Mouse (Mus musculus) megakaryocyte-erythroid progenitor cell, adult 5-6 weeks (primary cell): ENCODE measurements around the gene Fam181b. TPM values are rescaled to one million over a fixed set of nuclear protein-coding genes. Genes with fewer than 3 reads are reported as not detected.

ENCODE experiments used
- ATAC-seq: replicated peaks from 2 replicates; pipeline ENCODE4 v1.8.0; 2016; ENCODE audit warnings: mild to moderate bottlenecking, inconsistent platforms; ENCODE audit not compliant: severe bottlenecking, poor library complexity, low FRiP score, low TSS enrichment
- total RNA-seq, 2 experiments: library from RNA; stranded (forward) in 1 of 2; stranded (reverse) in 1 of 2; fragments of 200-1000, 215-1000 nt in 1 of 2; fragments of >200 nt in 1 of 2; fragmentation: Nextera tagmentation in 1 of 2; gene quantifications; 2 replicates each; pipeline ENCODE4 v1.2.3; 2014 to 2017

The Fam181b gene
- total RNA-seq (2014; fragmentation: Nextera tagmentation) (not detected in 2 replicates), total RNA-seq (2017) (not detected in 2 replicates)

DNA sequence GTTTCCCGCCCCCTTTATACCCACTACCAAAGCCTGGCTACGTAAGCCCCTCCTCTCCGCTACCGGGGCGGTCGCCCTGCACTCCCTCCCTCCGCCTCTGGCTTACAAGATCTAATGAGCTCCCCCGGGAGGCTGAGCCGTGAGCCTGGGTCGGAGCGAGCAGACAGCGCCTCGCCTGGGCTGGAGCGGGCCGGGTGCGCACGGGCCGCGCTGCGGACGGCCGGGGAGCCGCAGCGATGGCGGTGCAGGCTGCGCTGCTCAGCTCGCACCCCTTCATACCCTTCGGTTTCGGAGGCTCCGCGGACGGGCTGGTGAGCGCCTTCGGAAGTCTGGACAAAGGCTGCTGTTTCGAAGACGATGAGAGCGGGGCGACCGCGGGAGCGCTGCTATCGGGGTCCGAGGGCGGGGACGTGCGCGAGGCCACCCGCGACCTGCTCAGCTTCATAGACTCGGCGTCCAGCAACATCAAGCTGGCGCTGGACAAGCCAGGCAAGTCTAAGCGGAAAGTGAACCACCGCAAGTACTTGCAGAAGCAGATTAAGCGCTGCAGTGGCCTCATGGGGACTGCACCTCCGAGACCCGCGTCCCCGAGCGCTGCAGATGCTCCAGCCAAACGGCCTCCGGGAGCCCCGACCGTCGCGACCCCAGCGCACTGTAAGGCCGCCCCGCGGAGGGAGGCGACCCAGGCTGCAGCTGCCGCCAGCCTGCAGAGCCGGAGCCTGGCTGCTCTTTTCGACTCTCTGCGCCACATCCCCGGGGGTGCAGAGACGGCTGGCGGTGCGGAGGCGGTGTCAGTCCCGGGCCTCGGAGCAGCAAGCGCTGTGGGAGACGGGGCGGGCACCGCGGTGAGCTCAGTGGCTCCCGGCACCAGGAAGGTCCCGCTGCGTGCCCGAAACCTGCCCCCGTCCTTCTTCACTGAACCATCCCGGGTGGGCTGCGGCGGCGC is at the start of gene Fam181b:
Gene Fam181b, plus strand, starts transcription at position 81 of the 946 bp plus-strand sequence.
- peak; percentile 77 for ATAC-seq

DNA sequence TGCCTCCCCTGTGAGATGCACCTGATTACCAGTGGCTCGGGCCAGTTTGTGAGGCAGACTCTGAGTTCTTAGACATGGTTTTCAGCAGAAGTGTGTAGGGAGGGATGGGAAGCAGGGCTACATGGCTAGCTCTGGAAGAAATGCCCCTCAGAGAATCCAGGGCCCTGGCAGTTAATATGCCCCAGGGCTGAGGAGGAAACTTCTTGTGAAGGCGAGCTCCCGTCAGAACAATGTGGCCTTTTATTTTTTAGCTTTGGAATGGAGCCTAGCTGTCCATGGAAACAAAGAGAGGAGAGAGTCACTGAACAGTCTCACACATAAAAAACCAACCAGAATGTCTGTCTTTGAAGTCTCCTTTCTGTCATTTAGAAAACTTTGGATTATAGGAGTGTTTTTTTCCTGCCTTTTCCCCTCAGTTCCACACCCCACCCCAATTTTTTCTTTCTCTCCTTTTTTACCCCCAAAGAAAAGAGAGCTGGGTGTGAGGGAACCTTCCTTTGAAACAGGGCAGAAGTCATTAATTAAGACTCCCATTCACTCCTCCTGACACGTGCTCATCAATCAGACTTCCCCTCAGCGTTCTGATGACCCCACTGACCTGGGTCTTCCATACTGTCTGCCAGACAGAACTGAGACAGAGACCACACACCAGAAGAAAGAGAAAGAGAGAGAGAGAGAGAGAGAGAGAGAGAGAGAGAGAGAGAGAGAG is 41.7 kb upstream of the Fam181b start:
- no peak for ATAC-seq

DNA sequence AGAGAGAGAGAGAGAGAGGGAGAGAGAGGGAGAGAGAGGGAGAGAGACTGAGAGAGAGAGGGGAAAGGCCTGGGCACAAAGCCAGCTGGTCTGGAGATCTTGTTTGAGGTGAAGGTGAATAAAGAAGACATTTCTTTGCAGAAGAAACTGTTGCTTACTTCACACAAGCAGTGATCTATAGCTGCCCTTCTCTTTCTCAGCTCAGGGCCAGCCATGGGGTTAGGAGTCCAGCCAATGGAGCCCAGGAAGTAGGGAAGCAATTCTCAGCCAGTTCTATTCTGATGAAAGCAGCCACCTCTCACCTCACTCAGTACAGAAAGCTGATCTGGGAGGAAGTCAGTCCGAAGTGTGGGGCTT is 41.2 kb upstream of the Fam181b start:
- no peak for ATAC-seq

DNA sequence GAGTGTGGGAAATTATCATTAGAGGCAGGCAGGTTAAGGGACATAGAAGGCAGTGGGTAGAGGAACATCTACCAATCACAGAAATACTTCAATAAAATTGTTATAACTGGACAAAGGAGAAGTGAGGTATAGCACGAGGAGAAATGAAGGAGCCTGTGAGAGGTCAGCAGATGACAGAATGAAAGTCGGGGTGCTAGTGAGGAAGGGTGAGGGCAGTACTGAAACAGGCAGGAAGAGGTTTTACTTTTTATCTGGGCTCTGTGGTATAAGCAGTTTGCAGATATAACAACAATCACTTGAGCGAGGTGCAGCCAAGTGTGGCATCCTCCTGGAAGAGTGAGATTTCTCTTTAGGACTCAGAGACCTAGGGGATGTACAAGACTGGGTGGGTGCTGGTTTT is 40.1 kb upstream of the Fam181b start:
- ATAC-seq = no peak

DNA sequence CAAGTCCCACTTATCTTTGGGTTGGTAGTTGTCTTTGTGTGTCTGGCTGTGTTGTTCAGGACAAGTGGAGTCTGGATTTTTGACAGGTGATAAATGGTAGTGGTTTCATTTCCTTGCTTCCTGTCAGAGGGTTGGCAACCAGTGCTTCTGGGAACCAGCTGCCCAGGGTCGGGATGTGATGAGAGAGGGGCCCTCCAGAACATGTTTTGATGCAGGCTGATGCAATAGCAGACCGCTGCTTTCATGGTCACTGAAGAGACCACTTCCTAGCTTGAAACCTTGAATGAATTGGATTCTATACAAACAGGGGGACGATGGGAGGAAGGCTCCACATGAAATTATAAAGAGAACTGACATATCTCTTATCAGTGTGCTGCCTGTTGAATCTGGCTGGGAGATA is 35.3 kb upstream of the Fam181b start:
- ATAC-seq = no peak

DNA sequence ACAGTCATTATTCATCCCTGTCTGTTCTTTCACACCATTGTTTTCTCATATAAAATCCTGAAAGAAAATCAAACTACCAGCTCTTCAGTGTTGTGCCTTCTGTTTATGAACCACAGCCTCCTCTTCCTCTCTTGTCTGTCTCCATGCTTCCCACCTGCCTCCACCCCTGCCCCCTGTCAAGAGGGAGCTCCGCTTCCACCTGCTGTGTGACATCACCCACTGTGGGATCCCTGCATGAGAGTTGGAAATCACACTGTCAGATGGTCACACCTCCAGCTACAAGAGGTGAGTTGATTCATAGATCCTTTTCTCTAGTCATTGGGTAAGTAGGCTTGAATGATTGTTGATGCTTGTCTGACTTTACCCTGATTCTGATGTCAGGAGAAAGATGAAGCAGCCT is 34.9 kb upstream of the Fam181b start:
- no peak for ATAC-seq

DNA sequence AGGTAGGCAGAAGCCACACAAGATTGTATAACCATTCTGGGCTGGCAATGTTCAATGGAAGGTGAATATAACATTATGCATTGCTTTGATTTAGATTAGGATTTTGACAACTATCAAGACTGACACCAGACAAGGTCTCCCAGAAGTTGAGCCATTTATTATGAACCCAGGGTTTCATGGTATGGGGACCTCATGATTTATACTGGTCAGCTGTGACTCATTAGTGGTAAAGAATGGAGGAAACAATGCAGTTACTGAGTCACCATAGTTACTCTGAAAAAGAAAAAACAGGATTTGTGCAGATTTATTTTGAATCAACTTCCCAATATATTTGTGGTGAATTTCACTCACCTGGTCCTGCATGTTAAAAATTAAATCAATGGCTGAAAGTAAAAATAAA is 18.8 kb upstream of the Fam181b start:
- no peak for ATAC-seq

DNA sequence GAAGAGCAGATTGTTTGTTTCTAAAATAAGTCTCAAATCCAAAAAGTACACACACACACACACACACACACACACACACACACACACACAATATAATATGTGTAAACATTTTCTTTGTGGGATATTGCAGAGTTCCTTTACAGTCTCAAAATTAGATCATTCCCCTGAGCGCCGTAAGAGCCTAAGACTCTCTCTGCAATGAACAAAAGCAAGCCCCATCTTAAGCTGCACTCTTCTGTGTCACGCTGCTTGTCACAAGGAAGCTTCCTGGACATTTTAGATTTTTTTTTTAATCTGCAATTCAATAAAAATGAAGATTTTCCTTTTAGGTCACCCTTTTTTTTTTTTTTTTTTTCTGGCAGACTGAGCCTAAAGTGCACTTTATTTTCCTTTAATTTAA is 17.9 kb upstream of the Fam181b start:
- ATAC-seq = no peak

DNA sequence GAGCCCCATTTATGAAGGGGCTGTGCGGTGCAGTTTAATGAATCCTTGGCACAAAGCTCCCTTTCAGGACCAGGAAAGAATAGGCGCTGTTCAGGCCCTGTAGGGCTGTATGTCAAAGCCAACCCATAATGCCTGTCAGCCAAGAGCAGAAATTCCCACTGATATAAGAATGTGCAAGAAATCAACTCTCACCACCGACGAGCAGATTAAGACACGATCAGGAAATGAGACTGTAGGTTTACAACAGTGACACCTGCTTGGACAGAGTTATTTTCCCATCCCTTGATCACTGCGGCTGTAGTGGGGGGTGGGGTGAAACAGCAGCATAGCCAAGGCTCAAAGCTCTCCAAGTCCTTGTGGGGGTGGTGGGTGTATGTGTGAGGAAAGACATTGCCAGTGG is 17.5 kb upstream of the Fam181b start:
- no peak for ATAC-seq

DNA sequence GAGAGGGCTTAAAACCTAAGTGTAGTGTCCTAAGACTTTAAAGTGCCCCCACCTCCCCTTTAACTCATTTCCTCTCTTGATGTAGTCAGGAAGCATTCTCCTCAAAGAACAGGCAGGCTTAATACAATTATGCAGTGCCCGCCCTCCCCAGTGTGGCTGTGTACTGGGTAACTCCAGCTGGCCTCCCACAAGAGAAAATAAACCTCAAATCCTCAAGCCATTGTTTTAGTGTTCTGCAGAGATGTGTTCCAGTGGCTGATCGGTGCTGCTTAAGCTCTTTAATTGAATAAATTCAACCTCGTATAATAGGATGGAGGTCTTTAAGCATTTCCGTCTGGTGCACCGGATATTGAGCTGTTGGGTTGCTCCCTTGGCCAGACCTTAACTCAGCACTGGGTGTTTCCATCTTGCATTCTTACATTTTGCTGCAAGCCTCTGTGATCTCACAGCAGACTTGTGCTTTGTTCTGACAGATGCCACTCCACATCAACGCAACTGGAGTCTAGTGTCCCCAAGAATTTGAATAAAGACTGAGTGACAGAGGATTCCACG is 12.1 kb upstream of the Fam181b start:
- ATAC-seq = no peak

DNA sequence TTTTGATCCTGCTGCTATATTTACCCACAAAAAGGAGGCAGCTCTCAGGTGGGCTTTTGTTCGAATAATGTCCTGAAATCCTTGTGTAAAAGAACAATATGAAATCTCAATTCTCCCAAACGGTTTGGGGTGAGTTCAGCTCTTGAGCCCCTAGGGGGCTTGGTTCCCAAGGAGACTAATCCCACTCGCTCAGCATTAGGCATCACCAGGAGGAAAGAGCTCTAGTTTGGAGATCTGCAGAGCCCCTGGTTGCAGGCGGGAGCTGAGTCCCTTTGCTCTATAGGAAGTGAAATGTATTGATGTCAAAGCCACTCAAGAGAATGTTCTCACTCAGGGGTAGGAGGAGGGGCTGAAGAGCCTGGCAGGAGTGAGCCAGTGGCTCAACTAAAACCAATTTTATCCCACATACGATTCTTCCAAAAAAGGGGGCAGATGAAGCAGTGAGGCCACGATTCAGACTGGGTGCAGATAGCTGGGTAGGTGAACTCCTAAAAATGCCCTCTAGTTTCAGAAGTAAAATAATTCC is 3.2 kb upstream of the Fam181b start:
- ATAC-seq = no peak

DNA sequence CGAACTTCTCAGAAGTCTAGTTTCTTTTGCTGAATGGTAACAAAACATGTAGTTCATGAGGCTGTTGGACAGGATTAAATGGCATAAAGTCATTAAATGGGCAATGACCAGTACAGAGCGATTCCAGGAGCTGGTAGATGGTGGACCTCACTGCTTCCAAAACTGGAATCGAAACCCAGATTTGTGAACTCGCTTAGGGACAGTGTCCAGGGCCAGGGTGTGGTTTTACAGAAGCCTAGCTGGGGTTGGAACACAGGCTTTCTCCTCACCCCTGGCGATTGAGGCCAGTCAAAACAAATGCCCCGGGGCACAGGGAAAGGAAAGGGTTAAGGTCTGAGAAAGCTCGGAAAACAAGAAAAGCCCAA is 263 bp upstream of the Fam181b start:
- no peak for ATAC-seq

DNA sequence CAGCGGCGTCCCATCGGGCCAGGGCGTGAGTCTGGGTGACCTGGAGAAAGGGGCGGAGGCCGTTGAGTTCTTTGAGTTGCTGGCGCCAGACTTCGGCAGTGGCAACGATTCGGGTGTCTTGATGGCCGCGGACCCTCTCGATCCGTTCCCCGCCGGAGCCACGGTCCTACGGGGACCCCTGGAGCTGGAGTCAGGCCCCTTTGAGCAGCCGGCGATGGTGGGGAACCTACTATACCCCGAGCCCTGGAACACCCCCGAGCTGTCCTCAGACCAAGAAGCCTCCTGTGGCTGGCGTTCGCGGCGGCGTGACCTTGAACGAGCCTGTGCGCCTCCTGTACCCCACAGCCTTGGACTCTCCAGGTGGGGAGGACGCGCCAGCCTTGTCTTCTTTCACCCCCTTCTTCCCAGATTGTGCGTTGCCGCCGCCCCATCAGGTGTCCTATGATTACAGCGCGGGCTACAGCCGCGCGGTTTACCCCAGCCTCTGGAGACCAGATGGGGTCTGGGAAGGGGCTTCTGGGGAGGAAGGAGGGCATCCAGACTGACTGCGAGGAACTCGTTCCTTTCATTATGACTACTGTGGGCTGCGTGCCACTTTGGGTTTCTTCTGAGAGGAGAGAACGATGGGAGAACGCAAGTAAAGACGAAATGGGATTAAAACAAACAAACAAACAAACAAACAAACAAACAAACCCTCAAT is 1.2 kb downstream of the Fam181b start:
- ATAC-seq = no peak

DNA sequence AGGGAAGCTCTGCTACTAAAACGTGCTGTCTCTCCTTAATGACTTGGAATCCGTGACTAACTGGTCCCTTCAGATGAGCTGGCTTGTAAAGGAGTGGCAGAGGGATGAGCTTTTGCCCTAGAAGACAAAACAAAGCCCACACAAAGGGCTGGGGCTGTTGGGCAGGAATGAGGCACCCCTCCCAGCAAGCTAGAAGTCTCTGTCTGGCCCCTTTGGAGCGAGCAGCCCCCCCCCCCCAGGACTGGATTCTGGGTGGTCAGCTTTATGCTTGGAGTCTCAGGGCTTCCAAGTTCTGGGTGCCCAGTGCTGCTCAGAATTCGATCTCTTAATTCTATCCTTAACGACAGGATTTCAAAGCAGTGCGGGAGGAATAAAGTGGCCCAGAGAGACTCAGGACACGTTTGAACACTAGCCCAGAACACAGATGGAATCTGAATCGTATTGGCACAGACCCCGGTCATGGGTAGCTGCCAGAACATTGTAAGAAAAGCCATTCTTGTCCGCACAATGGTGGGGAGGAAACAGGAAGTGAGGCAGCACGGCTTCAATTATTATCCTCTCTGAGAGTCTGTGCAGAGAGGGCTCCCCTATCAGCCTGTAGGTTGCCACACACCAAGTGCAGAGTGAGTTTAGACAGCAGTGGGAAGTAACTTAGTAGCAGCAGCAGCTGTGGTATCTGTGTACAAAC is 13.8 kb downstream of the Fam181b start:
- ATAC-seq = peak; percentile 85

DNA sequence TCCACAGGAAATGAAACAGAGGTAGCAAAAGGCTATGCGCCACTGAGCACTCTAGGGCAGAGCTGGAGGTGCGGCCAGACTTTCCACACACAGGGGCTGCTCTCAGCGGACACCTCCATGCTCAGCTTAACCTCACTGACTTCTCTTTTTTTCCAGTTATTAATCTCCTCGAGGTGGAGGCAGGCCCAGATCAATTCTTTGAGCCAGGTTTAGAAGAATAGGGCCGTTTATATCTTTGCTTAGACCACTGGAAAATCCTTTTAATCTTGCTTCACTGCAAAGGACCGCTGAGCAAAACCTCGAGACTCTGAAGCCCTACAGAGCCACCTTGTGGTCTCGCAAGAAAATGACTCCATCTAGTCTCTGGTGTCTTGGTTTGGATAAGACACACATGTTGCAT is 15.8 kb downstream of the Fam181b start:
- ATAC-seq = peak; percentile 79

DNA sequence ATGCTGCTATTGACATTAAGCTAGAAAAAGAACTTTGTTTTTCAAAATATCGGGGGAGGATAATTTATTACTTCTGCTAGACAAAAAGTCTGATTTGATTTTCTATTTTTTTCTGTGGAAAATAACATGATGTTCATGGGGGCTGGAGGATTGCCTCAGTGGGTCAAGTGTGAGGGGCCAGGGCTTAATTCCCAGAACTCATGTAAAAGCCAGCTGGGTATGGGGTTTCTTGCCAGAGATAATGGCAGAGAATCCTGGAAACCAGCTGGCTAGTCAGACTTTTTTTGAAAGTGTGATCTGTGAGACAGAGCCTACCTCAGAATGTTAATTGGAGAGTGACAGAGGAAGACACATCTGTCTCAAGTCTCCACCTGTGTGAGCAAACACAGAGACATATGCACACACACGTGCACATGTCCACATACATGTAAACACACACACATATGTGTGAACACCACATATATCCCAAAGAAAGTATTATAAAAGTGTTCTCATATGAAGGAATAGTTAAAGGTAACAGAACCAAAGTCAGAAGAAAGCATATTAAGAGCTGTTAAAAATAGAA is 25.2 kb downstream of the Fam181b start:
- ATAC-seq = no peak

DNA sequence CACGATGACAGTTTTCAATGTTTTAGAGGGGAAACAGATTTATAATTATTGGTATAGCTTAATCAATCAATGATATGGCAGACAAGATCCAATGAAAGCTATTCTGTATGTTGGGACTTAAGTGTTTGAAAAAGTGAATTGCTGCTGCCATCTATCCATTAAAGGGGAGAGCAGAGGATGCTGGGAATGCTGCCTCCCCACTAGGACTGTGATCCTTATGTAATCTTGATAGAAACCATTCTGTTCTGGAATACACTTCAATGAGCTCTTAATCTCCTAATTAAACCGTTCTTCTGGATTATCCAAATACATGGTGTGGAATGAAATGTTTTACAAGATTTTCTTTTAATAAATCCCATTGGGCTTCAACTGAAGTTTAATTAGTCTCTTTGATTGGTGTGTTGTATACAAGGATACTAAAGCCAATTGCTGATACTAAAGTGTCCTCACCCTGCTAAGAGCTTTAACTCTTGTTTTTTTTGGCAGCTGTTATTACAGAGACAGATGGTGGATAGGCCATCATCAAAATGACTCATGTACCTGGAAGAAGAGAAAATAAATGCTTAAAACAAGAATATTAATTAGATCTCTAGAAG is 30.8 kb downstream of the Fam181b start:
- no peak for ATAC-seq

DNA sequence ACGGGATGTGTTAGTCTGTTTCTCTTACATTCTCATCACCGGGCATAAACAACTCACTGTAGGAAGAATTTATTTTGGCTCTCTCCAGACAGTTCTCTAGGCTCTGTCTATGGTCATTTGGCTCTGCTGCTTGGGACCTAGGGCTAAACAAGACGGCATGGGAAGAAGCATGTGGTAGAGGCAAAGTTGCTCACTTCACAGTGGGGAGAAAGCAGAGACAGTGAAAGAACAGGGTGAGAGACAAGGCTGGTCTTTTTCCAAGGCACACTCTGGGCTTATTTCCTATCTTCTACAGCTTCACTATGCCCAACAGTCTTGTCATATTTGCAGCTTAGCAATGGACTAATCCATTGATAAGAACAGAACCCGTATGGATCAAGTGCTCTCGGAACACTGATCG is 31.4 kb downstream of the Fam181b start:
- no peak for ATAC-seq

DNA sequence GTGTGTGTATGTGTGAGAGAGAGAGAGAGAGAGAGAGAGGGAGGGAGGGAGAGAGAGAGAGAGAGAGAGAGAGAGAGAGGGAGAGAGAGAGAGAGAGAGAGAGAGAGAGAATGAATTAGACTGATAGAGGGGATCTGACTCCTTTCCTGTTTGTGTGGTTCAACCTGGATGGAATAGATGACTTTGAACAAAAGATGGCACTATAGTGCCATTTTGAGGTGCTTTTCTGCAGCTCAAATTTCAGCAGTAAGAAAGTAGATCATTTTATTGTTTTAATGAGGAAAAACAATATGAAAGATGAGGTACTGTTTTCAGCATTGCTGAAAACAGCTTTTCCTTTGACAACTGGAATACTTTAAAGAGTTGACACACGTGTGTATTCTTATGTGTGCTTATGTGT is 37.9 kb downstream of the Fam181b start:
- ATAC-seq = no peak
